Mouse (Mus musculus): ENCODE data around the gene Tmem190. TPM values are rescaled to one million over a fixed set of nuclear protein-coding genes. Genes with fewer than 3 reads are reported as not detected.

Gene Tmem190
- polyA plus RNA-seq, 1 experiment, result not detected

DNA sequence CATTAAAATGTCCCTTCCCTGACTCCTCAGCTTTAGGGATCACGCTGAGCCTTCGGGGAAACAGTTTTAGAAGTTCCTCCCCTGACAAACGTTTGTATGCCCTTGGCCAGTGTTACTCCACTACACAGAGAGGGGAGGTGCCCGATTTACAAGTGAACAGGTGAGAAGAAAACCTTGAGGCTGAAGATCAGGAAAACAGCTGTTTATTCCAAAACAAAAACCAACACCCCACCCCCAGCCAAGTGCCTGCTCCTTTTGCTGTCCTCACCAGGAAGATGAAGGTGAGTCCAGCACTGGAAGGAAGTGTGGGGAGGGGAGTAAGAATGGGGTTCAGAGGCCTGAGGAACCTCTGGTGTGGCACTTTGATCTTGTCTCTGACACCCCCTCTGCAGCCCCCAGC, 42.6 kb downstream of the Tmem190 start:
- no peak overlapping the region for H3K4me3 ChIP-seq (ENCODE audit: extremely low read depth, insufficient read depth, insufficient read length)
- 57% methylated on average over 4 of the region's 4 CpGs for WGBS
- H3K27ac ChIP-seq (ENCODE audit: insufficient read depth, low read length), result no peak overlapping the region
- no peaks in the 10 kb centered on the region for H3K27me3 ChIP-seq (ENCODE audit: control insufficient read depth, insufficient read depth, low read length)
- TF ChIP-seq CTCF (IDR thresholded peaks at IDR 0.05; ENCODE audit: extremely low read depth, insufficient read depth, insufficient read length, insufficient replicate concordance), result no peak
- TF ChIP-seq POLR2A (IDR thresholded peaks at IDR 0.05; ENCODE audit: low read depth, low read length), result no peak
- H3K36me3 ChIP-seq (ENCODE audit: control insufficient read depth, insufficient read depth, low read length), result no peaks in the 10 kb centered on the region
- H3K4me1 ChIP-seq (ENCODE audit: control insufficient read depth, insufficient read depth, insufficient read length), result no peaks in the 10 kb centered on the region
- no peak for DNase-seq (ENCODE audit: low read depth in 1 of 2, low spot score in 2 of 2)

DNA sequence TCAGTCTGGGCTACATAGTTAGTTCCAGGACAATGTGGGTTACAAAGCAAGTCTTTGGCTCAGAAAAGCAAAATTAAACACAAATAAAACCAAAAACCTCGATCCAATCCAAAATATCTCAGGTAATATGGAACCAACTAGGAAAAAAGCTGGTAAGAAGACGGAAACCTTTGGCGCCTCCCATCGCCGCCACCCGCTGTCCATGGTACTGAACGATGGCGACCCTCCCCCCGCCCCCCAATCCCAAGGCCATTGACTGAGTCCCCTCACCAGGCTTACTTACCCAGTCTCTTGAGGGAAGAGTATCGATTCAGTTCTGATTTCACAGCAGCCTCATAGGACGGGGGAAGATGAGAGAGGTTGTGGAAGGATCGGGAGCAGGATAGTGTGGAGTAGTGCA, 47.7 kb downstream of the Tmem190 start:
- 14% methylated on average over 12 of the region's 12 CpGs for WGBS

More for the DNA sequence above, 47.7 kb downstream of the Tmem190 start:
- no peaks in the 10 kb centered on the region for H3K4me1 ChIP-seq (ENCODE audit: control insufficient read depth, insufficient read depth, insufficient read length)
- TF ChIP-seq CTCF (IDR thresholded peaks at IDR 0.05; ENCODE audit: extremely low read depth, insufficient read depth, insufficient read length, insufficient replicate concordance) (no peak), POLR2A (IDR thresholded peaks at IDR 0.05; ENCODE audit: low read depth, low read length) (no peak)
- H3K4me3 ChIP-seq (ENCODE audit: extremely low read depth, insufficient read depth, insufficient read length), result no peak overlapping the region
- no peak for DNase-seq (ENCODE audit: low read depth in 1 of 2, low spot score in 2 of 2)
- no peaks in the 10 kb centered on the region for H3K36me3 ChIP-seq (ENCODE audit: control insufficient read depth, insufficient read depth, low read length)
- H3K27me3 ChIP-seq (ENCODE audit: control insufficient read depth, insufficient read depth, low read length), result no peaks in the 10 kb centered on the region; the same call in 1 of the 2 replicates
- no peak overlapping the region for H3K27ac ChIP-seq (ENCODE audit: insufficient read depth, low read length)

Other genes starting within 250 kb of the Tmem190 start
- gene Syt5, start 235.4 kb upstream of the Tmem190 start, polyA plus RNA-seq (2012; rRNA removed), result 0.21 and 0.34 TPM in 2 replicates
- gene Ptprh, start 178.9 kb upstream of the Tmem190 start, polyA plus RNA-seq (2012; rRNA removed), result 0.07 and 0.11 TPM in 2 replicates
- gene Tmem86b, start 151.5 kb upstream of the Tmem190 start, polyA plus RNA-seq (2012; rRNA removed), result 31.9 and 32.7 TPM in 2 replicates
- 136 and 159 TPM in 2 replicates for gene Ppp6r1, start 123.9 kb upstream of the Tmem190 start, polyA plus RNA-seq (2012; rRNA removed)
- gene Hspbp1, start 97.9 kb upstream of the Tmem190 start, polyA plus RNA-seq (2012; rRNA removed), result 32.2 and 37.3 TPM in 2 replicates
- gene Brsk1, start 92.3 kb upstream of the Tmem190 start, polyA plus RNA-seq (2012; rRNA removed), result 0.84 and 1.3 TPM in 2 replicates
- gene Tmem150b, start 57.7 kb upstream of the Tmem190 start, polyA plus RNA-seq (2012; rRNA removed), result 3.8 and 3.9 TPM in 2 replicates
- 105 and 138 TPM in 2 replicates for gene Kmt5c, start 42.8 kb upstream of the Tmem190 start, polyA plus RNA-seq (2012; rRNA removed)
- 14.5 and 44.8 TPM in 2 replicates for gene Cox6b2, start 29.8 kb upstream of the Tmem190 start, polyA plus RNA-seq (2012; rRNA removed)
- gene Fam71e2, start 11.6 kb upstream of the Tmem190 start, polyA plus RNA-seq (2012; rRNA removed), result not detected in 2 replicates
- gene Il11, start 78 bp upstream of the Tmem190 start, polyA plus RNA-seq (2012; rRNA removed), result 0.09 and 0.23 TPM in 2 replicates
- 17.5 and 34.9 TPM in 2 replicates for gene Tmem238, start 6.7 kb downstream of the Tmem190 start, polyA plus RNA-seq (2012; rRNA removed)
- gene Rpl28, start 9.9 kb downstream of the Tmem190 start, polyA plus RNA-seq (2012; rRNA removed), result 316 and 418 TPM in 2 replicates
- 167 and 175 TPM in 2 replicates for gene Ube2s, start 29.7 kb downstream of the Tmem190 start, polyA plus RNA-seq (2012; rRNA removed)
- gene Shisa7, start 61.8 kb downstream of the Tmem190 start, polyA plus RNA-seq (2012; rRNA removed), result 0.16 and 0.23 TPM in 2 replicates
- 7.2 and 12.1 TPM in 2 replicates for gene Isoc2b, start 87.3 kb downstream of the Tmem190 start, polyA plus RNA-seq (2012; rRNA removed)
- gene Isoc2a, start 94.2 kb downstream of the Tmem190 start, polyA plus RNA-seq (2012; rRNA removed), result 14.5 and 15.3 TPM in 2 replicates
- gene Gm36210, start 123.6 kb downstream of the Tmem190 start, polyA plus RNA-seq (2012; rRNA removed), result 0.08 TPM in 1 of 2 replicates, not detected in the other
- gene Zfp628, start 132.3 kb downstream of the Tmem190 start, polyA plus RNA-seq (2012; rRNA removed), result 19.2 and 26.9 TPM in 2 replicates
- gene Nat14, start 139.1 kb downstream of the Tmem190 start, polyA plus RNA-seq (2012; rRNA removed), result 2.8 and 3.2 TPM in 2 replicates
- 1.7 and 1.8 TPM in 2 replicates for gene Ssc5d, start 142.8 kb downstream of the Tmem190 start, polyA plus RNA-seq (2012; rRNA removed)
- 1.9 TPM in 2 replicates for gene Sbk2, start 181.5 kb downstream of the Tmem190 start, polyA plus RNA-seq (2012; rRNA removed)
- 0.05 and 0.06 TPM in 2 replicates for gene Sbk3, start 188.2 kb downstream of the Tmem190 start, polyA plus RNA-seq (2012; rRNA removed)
- 30.2 and 39.9 TPM in 2 replicates for gene Zfp579, start 213.2 kb downstream of the Tmem190 start, polyA plus RNA-seq (2012; rRNA removed)
- gene Zfp524, start 231.5 kb downstream of the Tmem190 start, polyA plus RNA-seq (2012; rRNA removed), result 24.2 and 32.0 TPM in 2 replicates
- gene Fiz1, start 231.8 kb downstream of the Tmem190 start, polyA plus RNA-seq (2012; rRNA removed), result 26.8 and 33.2 TPM in 2 replicates
- gene Gm44973, start 232.6 kb downstream of the Tmem190 start, polyA plus RNA-seq (2012; rRNA removed), result 0.12 TPM in 1 of 2 replicates, not detected in the other
- 47.9 and 58.4 TPM in 2 replicates for gene Zfp865, start 237.4 kb downstream of the Tmem190 start, polyA plus RNA-seq (2012; rRNA removed)
- 0.43 and 0.54 TPM in 2 replicates for gene Ccdc106, start 237.6 kb downstream of the Tmem190 start, polyA plus RNA-seq (2012; rRNA removed)

Measured in spleen, adult 2 months (tissue).